Mouse (Mus musculus) layer of hippocampus, adult 9-10 months (tissue): Measurements from ENCODE around the gene Gm20388.

Experiments used
- DNase-seq: peaks from one replicate; pipeline ENCODE4 v3.0.0; 2022; ENCODE audit warnings: low spot score

Gm20388 gene

DNA sequence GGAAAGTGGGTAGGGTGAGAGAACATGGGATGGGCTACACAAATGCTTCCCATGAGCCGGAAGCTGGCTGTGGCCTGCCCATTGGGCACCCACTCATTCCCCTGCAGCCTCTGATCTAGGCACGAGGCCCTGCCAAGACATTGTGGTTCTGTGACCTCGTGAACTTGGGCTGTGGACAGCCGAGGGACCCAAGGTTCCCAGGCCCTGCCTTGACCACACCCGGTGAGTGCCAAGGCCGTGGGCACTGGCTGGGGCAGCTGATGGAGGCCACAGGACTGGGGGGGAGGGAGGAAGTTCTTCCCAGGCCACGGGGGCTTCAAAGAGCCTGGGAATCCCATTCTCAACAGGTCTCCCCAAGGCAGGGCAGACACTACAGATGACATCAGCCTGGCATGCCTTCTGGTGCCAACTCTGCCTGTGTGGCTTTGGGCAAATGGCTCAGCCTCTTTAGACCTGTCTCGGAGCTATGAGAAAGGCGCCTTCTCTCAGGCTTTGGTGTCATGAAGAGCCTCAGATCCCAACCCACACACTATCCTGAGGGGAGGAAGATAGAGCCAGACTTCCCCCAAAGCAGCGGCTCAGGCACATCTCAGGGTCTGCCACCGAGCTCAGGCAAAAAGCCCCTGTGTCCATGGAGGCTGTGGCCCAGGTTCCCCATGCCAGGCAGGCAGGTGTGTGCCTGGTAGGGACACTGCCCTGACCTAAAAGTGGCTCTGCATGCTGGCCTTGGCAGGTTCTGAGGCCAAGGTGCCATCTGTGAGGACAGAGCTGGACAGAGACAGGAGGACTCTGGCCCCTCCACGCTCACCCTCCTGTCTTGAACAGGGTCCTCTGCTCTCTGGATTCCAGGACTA, 2941.3 kb downstream of the Gm20388 start:
- no peak for DNase-seq

DNA sequence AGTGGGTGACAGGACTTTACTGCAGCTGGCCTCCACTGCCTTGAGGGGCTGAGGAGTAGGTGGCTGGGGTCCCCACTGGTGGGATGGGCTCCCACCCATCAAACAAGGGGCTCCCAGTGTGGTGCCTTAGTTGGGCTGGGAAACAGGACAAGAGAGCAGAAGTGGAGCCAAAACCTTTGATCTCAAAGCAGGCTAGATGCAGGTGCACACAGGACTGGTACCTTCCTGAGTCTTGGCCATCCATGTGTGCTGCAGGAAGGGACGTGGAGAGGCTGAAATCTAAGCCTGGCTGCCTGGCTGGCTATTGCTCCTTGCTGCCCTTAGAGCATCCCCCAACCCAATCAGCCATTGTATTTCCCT, 2941.9 kb downstream of the Gm20388 start:
- DNase-seq, result no peak

DNA sequence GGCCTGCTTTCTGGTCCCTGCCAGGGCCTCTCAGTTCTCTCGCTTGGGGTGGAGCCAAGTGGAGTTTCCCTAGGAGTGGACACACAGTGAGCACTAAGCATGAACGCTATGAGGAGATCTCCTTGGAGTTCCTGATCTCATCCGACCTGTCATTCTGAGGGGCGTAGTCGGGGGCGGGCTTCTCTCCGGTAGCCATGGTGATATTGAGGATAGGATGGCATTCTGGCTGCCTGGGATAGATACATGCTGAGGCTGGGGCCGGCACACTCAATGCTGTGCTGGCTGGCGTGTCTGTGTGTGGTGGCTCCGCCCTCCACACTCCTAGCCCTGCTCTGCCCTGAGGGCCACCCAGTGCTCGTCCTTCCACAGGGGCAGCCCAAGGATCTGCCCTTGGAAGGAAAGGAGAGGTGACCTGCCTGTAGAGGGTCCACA, 2942.7 kb downstream of the Gm20388 start:
- DNase-seq, result no peak

DNA sequence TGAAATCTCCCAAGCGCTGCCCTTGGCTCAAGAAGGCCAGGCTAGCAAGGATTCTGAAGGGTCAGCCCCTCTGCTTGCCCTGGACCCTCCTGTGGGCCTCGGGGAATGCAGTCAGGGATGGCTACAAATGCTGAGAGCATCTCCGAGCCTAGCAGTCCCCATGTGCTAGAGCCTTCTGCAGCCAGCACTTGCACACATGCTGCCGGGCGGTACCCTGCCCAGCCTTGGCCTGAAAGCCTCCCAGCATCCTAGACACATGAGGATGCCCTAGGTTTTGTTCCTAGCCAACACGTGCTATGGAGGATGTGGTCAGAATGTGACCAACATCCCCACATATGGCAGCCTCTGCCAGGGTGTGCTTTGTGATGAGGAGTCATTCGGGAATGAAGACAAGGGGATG, 2943.7 kb downstream of the Gm20388 start:
- no peak for DNase-seq

DNA sequence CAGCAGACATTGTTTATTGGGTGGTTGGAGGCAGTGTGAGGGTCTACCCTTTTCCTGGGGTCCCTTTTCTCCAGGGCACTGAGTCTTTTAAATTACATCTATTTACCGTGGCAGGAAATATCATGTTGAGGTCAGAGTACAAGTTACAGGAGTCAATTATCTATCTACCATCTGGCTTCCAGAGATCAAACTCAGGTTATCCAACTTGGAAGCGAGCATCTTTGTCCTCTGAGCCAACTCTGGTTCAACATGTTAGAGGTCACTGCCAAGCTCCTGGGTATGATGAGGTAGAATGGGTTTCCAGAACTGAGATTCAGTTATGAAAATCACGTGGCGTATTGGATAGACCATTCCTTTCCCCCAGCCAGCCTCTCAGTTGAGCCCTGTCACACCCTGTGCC, 2944.5 kb downstream of the Gm20388 start:
- no peak for DNase-seq

DNA sequence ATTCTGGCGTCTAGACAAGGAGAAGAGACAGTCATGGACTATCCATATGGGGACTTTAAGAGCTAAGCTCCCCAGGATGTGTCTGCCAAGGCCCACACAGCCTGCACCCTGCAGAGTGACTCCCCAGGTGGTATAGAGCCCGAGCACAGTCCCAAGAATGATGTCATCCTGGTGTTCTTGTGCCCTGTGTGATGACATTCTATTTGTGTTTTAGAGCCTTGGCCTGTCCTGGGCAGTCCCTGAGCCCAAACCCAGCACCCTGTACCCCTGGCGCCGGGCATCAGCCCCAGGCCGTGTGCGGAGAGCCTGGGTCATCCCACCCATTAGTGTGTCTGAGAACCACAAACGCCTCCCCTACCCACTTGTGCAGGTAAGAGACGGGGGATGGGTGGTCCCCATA, 2945.6 kb downstream of the Gm20388 start:
- DNase-seq, result no peak

DNA sequence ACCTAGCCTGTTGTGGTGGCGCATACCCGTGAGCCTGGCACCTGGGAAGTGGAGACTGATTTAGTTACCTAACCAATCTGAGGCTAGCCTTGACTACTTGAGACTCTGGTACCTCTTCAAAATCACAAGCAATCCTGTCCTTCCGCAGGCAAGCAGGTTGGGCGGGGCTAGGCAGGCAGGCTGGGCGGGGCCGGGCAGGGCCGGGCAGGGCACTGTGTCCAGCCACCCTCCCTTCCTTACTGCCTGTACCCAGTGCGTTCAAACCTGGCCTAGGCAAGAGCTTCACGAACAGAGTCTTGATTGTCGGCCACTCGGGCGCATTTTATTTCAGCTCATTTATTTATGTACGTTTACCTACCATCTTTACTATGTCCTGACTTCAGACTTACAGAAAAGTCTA, 2949.2 kb downstream of the Gm20388 start:
- DNase-seq, result no peak

DNA sequence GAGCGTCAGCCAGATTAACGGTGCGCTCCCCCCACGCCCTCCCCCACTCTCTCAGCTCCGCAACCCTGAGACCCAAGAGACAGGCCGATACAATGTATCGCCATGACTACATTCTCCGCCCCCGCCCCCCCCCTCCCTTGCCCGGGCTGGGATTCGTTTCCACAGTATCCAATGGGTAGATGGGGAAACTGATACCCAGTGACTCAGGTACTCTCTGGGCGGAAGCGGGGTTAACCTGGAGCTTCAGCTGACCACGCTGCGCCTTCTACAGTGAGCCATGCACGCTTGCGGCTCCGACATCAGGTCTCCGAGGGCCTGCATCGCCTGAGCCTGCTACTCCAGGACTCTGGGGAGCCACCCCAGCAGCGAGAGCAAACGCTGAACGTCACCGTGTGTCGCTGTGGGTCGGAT, 2954.1 kb downstream of the Gm20388 start:
- no peak for DNase-seq

DNA sequence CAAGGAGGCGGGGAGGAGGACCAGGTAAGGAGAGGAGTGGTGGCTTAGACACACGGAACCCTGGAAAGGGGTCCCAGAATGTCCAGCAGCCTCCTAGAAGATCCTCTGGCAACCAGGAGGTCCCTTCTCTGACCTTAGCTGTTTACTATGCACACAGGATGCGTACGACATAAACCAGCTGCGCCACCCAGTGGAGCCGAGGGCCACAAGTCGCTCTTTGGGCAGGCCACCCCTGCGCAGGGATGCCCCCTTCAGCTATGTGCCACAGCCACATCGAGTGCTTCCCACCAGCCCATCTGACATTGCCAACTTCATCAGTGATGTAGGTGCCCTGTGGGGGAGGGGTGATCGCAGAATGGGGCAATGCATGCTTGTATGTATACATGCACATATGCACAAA, 2954.8 kb downstream of the Gm20388 start:
- DNase-seq, result no peak

DNA sequence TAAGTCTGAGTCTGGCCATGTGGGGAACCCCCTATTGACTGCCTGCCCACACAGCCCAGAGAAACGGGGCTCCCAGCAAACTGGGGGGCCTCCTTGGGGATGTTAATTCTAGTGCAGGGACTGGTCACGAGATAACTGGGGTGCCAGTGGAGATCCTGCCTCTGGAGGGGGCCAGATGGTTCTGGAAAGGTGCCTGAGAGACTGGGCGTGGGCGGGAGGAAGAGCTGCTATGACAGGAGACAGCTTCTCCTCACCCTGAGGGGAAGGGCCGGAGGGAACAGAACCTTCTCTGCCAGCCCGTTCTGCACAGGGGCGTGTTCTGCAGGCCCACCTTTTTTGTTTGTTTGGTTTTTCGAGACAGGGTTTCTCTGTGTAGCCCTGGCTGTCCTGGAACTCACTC, 2955.6 kb downstream of the Gm20388 start:
- no peak for DNase-seq

DNA sequence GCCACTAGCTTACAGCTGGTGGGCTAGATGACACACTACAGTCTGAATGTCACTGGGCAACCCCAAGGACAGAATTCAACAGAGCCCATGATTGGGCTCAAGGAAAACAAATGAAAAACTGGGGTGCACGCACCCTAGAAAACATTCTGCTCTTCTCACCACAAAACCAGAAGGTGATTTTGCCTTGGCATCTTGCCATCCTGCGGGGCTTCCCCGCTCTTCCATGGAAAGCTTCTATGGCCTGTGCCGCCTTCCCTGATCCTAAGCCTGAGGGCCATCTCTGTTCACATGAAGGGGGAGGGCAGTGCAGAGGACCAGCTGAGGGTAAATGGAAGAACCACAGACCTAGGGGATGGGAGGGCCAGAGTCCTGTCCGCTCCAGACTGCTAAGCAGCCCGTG, 2957.3 kb downstream of the Gm20388 start:
- DNase-seq, result no peak

DNA sequence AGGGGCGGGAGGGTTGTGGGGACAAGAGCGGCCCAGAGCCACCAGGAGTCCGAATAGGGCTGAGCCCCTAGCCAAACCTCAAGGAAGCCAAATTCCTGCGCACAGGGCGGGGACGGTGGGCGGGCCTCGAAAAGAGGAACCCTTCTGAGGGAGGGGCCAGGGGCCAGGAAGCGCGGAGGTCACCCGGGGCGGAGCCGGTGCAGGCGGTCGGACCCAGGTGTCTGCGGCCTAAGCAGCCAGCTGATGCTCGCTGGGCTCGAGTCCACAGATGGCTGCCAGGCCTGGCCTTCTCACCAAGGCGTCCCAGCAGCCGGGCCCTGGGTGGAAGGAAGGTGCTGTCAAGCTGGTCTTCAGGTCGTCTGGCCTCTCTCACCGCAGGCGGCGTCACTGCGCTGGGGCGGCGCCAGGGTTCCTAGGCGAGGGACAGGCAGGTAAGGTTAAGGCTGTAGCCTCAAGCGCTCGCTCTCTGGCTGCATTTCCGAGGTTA, 2959.8 kb downstream of the Gm20388 start:
- DNase-seq, result no peak

DNA sequence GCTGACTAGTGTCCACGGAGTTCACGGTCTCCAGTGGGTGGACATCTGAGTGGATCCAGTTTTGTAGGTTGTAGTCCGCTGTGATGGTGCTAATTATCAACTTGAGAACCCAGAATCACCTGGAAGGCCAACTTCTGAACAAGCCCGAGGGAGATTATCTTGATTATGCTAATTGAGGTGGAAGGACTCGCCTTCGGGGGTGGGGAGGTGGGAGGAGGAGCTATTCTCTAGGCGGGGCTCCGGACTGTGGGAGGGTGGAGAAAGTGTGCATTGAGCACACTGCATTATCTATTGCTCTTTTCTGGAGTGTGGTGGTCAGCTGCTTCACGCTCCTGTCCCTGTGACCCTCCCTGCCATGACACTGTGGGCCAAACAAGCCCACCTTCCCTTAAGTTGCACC, 2961.0 kb downstream of the Gm20388 start:
- DNase-seq, result no peak

DNA sequence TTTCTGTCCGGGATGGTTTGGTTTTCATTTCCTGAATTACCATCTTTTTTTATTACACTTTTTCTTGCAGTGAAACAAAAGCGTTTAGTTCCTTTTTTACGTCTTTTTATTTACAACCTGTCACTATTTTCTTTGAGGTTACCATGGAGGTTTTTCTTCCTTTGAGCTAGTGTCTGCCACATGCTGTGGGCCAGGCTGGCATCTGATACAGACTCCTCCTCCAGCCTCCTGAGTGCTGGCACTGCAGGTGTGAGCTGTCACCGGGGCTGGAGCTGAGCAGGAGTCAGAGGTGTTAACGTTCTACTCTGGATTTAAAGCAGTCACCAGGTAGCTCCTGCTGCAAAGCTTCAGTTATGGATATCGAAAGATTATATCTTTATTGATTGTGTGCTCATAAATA, 2962.5 kb downstream of the Gm20388 start:
- no peak for DNase-seq

DNA sequence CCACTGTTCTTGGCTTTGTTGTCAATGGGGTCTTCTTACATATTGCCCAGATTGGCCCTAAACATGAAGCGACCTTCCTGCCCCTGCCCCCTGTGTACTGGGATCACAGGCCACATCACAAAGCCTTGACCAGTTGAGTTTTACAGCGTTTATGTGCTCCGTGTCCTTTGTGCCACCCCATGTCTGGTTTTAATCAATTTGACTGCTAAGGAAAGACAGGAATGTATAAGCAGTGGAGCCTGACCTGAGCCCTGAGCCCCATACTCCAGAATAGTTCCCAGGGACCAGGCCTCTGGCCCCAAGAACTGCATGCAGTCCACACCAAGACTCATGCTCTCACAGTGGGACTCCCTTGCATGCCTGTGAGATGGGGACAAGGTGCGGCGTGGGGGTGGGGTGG, 2964.5 kb downstream of the Gm20388 start:
- DNase-seq, result no peak

DNA sequence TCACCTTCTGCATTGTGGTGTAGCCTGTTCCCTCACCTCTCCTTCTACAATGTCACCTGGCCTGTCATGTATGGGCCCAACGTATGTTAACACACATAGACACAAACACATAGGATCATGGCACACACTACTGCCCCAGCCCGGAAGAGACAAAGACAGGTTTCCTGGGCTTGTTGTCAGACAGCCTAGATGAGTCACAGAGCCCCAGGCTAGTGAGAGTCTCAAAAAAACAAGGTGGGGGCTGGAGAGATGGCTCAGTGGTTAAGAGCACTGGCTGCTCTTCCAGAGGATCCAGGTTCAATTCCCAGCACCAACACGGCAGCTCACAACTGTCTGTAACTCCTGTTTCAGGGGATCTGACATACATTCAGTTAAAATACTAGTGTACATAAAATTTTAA, 2967.6 kb downstream of the Gm20388 start:
- DNase-seq, result no peak

DNA sequence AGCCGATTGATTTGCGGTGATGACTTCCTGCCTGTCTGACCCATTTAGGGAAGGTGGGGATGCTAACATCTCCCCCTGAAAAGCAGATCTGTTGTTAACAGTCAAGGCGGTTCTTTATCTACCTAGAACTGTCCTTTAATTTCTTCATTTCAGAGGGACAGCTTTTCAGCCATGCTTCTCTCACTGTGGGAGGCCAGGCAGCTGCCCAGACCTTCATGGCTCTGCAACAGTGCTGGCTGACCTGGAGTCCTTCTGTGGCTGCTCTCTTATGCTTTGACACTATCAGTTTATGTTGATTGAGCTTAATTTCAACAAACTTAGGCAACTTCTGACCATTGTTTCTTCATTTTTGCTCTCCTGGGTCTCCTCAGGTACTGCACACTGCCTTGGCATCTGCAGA, 2969.7 kb downstream of the Gm20388 start:
- DNase-seq, result no peak

DNA sequence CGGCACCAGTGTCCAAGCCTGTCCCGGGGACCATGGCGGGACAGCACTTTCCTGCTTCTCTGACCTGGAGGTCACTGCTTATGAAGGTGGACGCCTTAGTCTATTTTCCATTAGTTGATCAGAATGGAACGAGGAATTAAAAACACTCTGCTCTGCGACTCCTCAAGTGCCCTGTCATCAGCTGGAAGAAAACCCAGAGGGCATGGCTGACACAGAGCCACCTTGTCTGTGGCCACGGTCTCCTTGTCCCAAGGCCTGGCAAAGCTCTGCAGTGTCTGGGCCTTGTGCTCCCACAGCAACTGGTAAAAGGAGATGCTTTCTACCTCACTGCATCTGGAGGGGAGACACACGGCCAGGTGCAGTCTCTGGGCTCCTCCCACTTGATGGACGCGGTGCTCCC, 2973.0 kb downstream of the Gm20388 start:
- DNase-seq, result no peak

DNA sequence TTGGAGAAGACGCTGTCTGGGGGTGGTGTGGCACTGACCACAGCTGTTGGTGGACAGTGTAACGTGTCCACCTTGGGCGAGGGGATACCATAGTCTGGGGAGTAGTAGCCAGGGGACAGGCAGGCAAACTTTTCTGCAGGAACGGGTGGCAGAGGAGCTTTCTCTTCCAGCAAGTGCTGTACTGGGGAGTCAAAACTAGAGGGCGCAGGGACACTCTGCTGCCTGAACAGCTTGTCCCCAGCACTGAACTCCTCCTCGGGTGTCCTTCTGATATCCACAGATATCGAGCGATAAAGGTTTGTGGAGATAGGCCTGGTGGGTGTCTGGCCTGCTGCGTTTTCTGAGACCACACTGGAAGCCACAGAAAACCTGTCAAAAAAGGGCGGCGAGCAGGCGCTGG, 2980.8 kb downstream of the Gm20388 start:
- no peak for DNase-seq

DNA sequence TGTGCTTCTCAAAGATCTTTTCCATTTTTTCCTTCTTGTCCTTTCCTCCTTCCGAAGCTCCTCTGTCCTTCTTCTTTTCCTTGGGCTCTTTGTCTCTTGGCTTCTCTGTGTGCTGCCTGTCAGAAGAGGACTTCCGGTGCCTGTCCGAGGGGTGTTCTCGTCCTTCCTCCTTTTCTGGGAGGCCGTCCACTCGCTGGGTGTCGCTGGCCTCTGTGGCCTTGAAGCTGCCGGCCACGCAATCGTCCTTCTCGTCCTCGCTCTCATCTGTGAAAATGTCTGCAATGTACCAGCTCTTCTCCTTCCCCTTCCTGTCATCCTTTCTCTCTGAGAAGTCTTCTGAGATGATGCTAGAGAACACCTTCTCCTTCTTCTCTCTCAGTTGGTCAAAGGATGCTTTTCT, 2982.8 kb downstream of the Gm20388 start:
- DNase-seq, result no peak

DNA sequence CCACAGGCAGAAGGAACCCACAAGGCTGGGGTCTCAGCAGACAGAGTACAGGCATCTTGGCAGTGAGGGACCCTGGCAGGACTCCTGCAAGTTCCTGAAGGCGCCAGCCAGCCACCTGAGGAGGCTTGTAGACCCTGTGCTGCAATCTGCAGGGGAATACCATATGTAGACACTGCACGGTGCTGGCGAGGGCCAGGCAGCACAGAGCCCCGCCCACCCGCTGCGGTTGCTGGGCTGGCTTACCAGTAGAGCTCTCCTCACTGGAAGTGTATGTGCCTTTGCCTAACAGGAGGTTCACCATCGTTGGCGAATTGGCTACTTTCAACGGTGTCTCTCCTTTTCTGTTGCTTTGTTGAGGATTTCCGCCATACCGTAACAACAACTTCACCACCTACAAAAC, 2985.7 kb downstream of the Gm20388 start:
- no peak for DNase-seq

DNA sequence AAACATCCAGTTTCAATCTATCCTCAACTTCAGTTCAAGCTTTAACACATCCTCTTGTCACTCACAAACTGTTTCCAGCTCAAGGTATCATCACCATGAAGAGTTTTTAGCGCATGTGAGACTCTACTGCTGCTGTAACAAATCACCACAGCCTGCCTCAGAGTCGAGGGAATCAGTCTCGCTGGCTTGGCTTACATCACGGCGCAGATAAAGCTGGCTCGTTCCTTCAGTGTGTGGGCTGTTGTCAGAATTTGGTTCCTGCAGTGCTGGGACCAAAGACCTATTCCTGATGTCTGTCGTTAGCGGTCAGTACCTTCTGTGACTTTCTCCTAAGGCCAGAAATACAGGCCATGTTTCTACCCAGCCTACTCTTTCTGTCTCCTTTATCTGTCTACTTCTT, 2986.6 kb downstream of the Gm20388 start:
- DNase-seq, result no peak

DNA sequence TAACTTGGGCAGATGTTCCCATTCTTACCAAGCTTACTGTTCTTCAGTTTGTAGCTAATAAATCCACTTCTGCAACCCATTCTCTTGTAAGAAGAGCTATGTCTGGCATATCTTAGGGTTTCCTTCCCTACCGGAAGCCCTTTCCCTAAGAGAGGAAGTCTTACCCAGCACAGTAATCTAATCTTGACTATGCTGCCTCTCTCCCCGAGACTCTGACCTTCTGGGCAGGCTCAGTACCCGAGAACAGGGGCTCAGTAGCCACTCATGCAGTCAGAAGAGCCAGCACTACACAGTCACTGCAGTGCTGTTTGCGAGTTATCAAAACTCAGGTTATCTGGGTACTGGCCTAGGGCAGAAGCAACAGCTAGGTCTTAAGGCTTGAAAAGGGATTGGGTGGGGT, 2987.4 kb downstream of the Gm20388 start:
- no peak for DNase-seq

DNA sequence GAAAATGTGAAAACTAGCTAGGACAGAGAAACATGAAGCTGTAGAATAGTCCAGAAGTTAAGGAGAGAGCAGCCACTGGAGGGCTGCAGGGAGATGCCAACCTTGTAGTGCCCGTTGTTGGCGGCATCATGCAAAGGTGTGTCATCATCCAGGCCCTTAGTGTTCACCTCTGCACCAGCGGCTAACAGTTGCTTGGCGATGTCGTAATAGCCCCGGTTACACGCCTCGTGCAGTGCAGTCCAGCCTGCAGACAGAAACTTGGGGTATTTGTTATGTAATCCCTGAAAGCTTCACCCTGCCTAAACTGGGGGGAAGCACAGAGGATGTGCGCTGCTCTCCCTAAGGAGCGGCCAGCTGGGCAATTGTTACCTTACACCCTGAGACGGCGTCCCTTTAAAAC, 2987.8 kb downstream of the Gm20388 start:
- no peak for DNase-seq
